Mouse (Mus musculus) central nervous system, embryonic 14 days (tissue): ENCODE results near the gene Ascl4. TPM values are rescaled to one million over a fixed set of nuclear protein-coding genes. Genes with fewer than 3 reads are reported as not detected.

Experiments used
- polyA plus RNA-seq: library from polyadenylated mRNA; depleted of rRNA; stranded (reverse); fragments of >200 nt; gene quantifications from 2 replicates; pipeline ENCODE4 v1.2.3, GENCODE M21; 2012; rRNA removed

Ascl4 gene
- 0.25 and 0.31 TPM in 2 replicates for polyA plus RNA-seq

GRCm38 (mm10) chr10:85927676-85928445 is at the start of gene Ascl4:
Gene Ascl4 (plus strand): TSS chr10:85927681.

GRCm38 (mm10) chr10:85916498-85917309 is 10.8 kb upstream of the Ascl4 start, which contains the start of gene Prdm4:
Gene Prdm4 (minus strand): TSS chr10:85917142.

GRCm38 (mm10) chr10:85957464-85957950 is 30.0 kb downstream of the Ascl4 start, which contains the start of gene Rtcb:
Gene Rtcb (minus strand): TSS chr10:85957823.

Other genes starting within 250 kb of the Ascl4 start
- gene Pwp1, start 98.2 kb upstream of the Ascl4 start, polyA plus RNA-seq = 41.1 and 45.5 TPM in 2 replicates
- 49.2 and 53.3 TPM in 2 replicates for gene Prdm4, start 10.5 kb upstream of the Ascl4 start, polyA plus RNA-seq
- gene Rtcb, start 30.1 kb downstream of the Ascl4 start, polyA plus RNA-seq = 172 and 176 TPM in 2 replicates
- 0.06 and 0.08 TPM in 2 replicates for gene Bpifc, start 84.2 kb downstream of the Ascl4 start, polyA plus RNA-seq
- 15.9 and 20.6 TPM in 2 replicates for gene Fbxo7, start 94.3 kb downstream of the Ascl4 start, polyA plus RNA-seq